Mouse (Mus musculus) hindbrain, embryonic 11.5 days (tissue): Measurements from ENCODE around the gene Lrba. TPM values are rescaled to one million over a fixed set of nuclear protein-coding genes. Genes with fewer than 3 reads are reported as not detected.

Experiments
- ATAC-seq: fragments of 200-750 bp; cut with Nextera tagmentation; 2 replicates; pipeline ENCODE4 v1.8.0; 2017; ENCODE audit warnings: mild to moderate bottlenecking, moderate TSS enrichment, moderate library complexity; ENCODE audit not compliant: low FRiP score
- DNase-seq: peaks from one replicate; pipeline ENCODE4 v3.0.0-alpha.2; 2015; ENCODE audit warnings: low spot score
- H3K27ac ChIP-seq: fragments of 300-500 bp; sonication (generic); 2 replicates; pipeline ENCODE4 v1.5.1; 2014; ENCODE audit warnings: mild to moderate bottlenecking, low read depth, low read length
- H3K27me3 ChIP-seq: fragments of 300-500 bp; sonication (generic); 2 replicates; pipeline ENCODE4 v1.6.1; 2014; ENCODE audit warnings: mild to moderate bottlenecking, low read length, moderate library complexity, mixed read lengths; ENCODE audit not compliant: control insufficient read depth, insufficient read depth
- H3K36me3 ChIP-seq: fragments of 300-500 bp; sonication (generic); 2 replicates; pipeline ENCODE4 v1.6.1; 2014; ENCODE audit warnings: mild to moderate bottlenecking, low read length, moderate library complexity, mixed read lengths; ENCODE audit not compliant: control insufficient read depth, insufficient read depth
- H3K4me1 ChIP-seq: fragments of 300-500 bp; sonication (generic); replicated peaks from 2 replicates; pipeline ENCODE4 v1.6.1; 2014; ENCODE audit warnings: low read length, mixed read lengths; ENCODE audit not compliant: control insufficient read depth, insufficient read depth
- H3K4me2 ChIP-seq: fragments of 300-500 bp; sonication (generic); replicated peaks from 2 replicates; pipeline ENCODE4 v1.6.1; 2014; ENCODE audit warnings: mild to moderate bottlenecking, low read depth, low read length
- H3K4me3 ChIP-seq: fragments of 300-500 bp; sonication (generic); 2 replicates; pipeline ENCODE4 v1.5.1; 2014; ENCODE audit warnings: low read depth, low read length
- H3K9ac ChIP-seq: fragments of 300-500 bp; sonication (generic); 2 replicates; pipeline ENCODE4 v1.6.1; 2014; ENCODE audit warnings: low read depth, low read length
- H3K9me3 ChIP-seq: fragments of 300-500 bp; sonication (generic); 2 replicates; pipeline ENCODE4 v1.6.1; 2016; ENCODE audit warnings: low read length; ENCODE audit not compliant: control insufficient read depth
- WGBS: fragments of 180-500 bp; shearing (Covaris S2); extraction: QIAGEN DNeasy Blood & Tissue Kit; methylation state at CpG from one replicate; pipeline ENCODE4 v1.1.7; 2014; 5-methylcytosine and 5-hydroxymethylcytosine counted together
- polyA plus RNA-seq: library from polyadenylated mRNA; unstranded; fragments of >200 nt; fragmentation: Nextera tagmentation; extraction: Ambion mirVana; gene quantifications from 2 replicates; pipeline ENCODE4 v1.2.1, GENCODE M21; 2014

Lrba gene
- polyA plus RNA-seq, 1 experiment from 2014 or later = 11.2 TPM

- no peaks in the 10 kb centered on the region for H3K27me3 ChIP-seq
- no peak overlapping the region for H3K9ac ChIP-seq
- H3K4me2 ChIP-seq = no peak overlapping the region
- no peaks in the 10 kb centered on the region for H3K4me1 ChIP-seq
- no peak for ATAC-seq
- no peak overlapping the region for H3K27ac ChIP-seq
- no peaks in the 10 kb centered on the region for H3K9me3 ChIP-seq
- H3K36me3 ChIP-seq = no peaks in the 10 kb centered on the region
- H3K4me3 ChIP-seq = no peak overlapping the region
- no peak for DNase-seq
- WGBS = 95% methylated on average over 1 of the region's 1 CpGs
Measured at GRCm38 (mm10) chr3:86561023-86561344, 336.5 kb downstream of the Lrba start.

- no peaks in the 10 kb centered on the region for H3K9me3 ChIP-seq
- DNase-seq = no peak
- H3K27ac ChIP-seq = no peak overlapping the region
- no peak for ATAC-seq
- no peak overlapping the region for H3K9ac ChIP-seq
- no peaks in the 10 kb centered on the region for H3K4me1 ChIP-seq
- no peak overlapping the region for H3K4me3 ChIP-seq
- WGBS = 96% methylated on average over 1 of the region's 1 CpGs
- H3K4me2 ChIP-seq = no peak overlapping the region
- H3K27me3 ChIP-seq = no peaks in the 10 kb centered on the region
- H3K36me3 ChIP-seq = no peaks in the 10 kb centered on the region
Measured at GRCm38 (mm10) chr3:86561396-86561795, 336.9 kb downstream of the Lrba start.

- no peaks in the 10 kb centered on the region for H3K4me1 ChIP-seq
- H3K9ac ChIP-seq = no peak overlapping the region
- H3K36me3 ChIP-seq = no peaks in the 10 kb centered on the region
- 78% methylated on average over 4 of the region's 4 CpGs for WGBS
- DNase-seq (no peak), ATAC-seq (no peak)
- H3K9me3 ChIP-seq = no peaks in the 10 kb centered on the region
- H3K27ac ChIP-seq = no peak overlapping the region
- no peaks in the 10 kb centered on the region for H3K27me3 ChIP-seq
- H3K4me3 ChIP-seq = no peak overlapping the region
- H3K4me2 ChIP-seq = no peak overlapping the region
Measured at GRCm38 (mm10) chr3:86567312-86567711, 342.8 kb downstream of the Lrba start.

- Histone ChIP-seq H3K4me2 (no peak overlapping the region), H3K36me3 (no peaks in the 10 kb centered on the region), H3K4me1 (no peaks in the 10 kb centered on the region), H3K27ac (no peak overlapping the region), H3K27me3 (no peaks in the 10 kb centered on the region), H3K9me3 (no peaks in the 10 kb centered on the region), H3K4me3 (no peak overlapping the region), H3K9ac (no peak overlapping the region)
- DNase-seq (no peak), ATAC-seq (no peak)
- WGBS = 55% methylated on average over 4 of the region's 4 CpGs
Measured at GRCm38 (mm10) chr3:86571518-86571917, 347.0 kb downstream of the Lrba start.

- no peaks in the 10 kb centered on the region for H3K27me3 ChIP-seq
- ATAC-seq = no peak
- no peak for DNase-seq
Measured at GRCm38 (mm10) chr3:86572519-86573244, 348.2 kb downstream of the Lrba start.

DNA sequence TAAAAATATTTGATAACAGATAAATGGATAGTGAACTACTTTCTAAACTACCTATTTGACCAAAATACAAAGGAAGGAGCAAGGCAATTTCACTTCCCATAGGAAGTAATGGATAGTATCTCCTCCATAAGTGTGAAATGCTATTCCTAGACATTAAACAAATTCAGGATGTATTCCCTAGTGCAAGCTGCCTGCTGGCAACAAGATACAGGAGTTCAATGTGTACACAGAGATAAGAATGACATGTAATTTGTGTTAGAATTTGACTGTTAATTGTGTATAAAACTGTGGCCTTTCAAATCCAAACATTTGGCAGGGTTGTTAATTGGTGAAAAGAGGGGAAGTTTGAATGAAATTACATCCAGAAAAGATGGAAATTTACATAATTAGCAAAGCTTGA, 350.8 kb downstream of the Lrba start:
- Histone ChIP-seq H3K4me3 (no peak overlapping the region), H3K27me3 (no peaks in the 10 kb centered on the region), H3K9ac (no peak overlapping the region), H3K36me3 (no peaks in the 10 kb centered on the region), H3K4me2 (no peak overlapping the region), H3K4me1 (no peaks in the 10 kb centered on the region), H3K9me3 (no peaks in the 10 kb centered on the region), H3K27ac (no peak overlapping the region)
- ATAC-seq = no peak
- DNase-seq = no peak

More at GRCm38 (mm10) chr3:86572519-86573244, 348.2 kb downstream of the Lrba start:
- Histone ChIP-seq H3K4me3 (no peak overlapping the region), H3K9me3 (no peaks in the 10 kb centered on the region), H3K4me1 (no peaks in the 10 kb centered on the region), H3K4me2 (no peak overlapping the region), H3K36me3 (no peaks in the 10 kb centered on the region), H3K9ac (no peak overlapping the region), H3K27ac (no peak overlapping the region)
- 46% methylated on average over 3 of the region's 3 CpGs for WGBS

GRCm38 (mm10) chr3:86602284-86602683, 377.8 kb downstream of the Lrba start:
- H3K4me2 ChIP-seq = no peak overlapping the region
- DNase-seq = peak; percentile 43
- H3K4me3 ChIP-seq = no peak overlapping the region
- H3K27ac ChIP-seq = no peak overlapping the region
- H3K9ac ChIP-seq = no peak overlapping the region
- H3K9me3 ChIP-seq = no peaks in the 10 kb centered on the region
- ATAC-seq = 0 out of 2 replicates have a peak, but pooled peaks have one; percentile 56
- no peaks in the 10 kb centered on the region for H3K27me3 ChIP-seq
- H3K4me1 ChIP-seq = no peaks in the 10 kb centered on the region
- 61% methylated on average over 3 of the region's 3 CpGs for WGBS
- H3K36me3 ChIP-seq = no peaks in the 10 kb centered on the region

GRCm38 (mm10) chr3:86605775-86606174, 381.3 kb downstream of the Lrba start:
- ATAC-seq = no peak
- 87% methylated on average over 8 of the region's 8 CpGs for WGBS
- Histone ChIP-seq H3K27me3 (no peaks in the 10 kb centered on the region), H3K4me1 (no peaks in the 10 kb centered on the region), H3K9ac (no peak overlapping the region), H3K36me3 (no peaks in the 10 kb centered on the region), H3K4me2 (no peak overlapping the region), H3K4me3 (no peak overlapping the region), H3K9me3 (no peaks in the 10 kb centered on the region), H3K27ac (no peak overlapping the region)
- DNase-seq = no peak

DNA sequence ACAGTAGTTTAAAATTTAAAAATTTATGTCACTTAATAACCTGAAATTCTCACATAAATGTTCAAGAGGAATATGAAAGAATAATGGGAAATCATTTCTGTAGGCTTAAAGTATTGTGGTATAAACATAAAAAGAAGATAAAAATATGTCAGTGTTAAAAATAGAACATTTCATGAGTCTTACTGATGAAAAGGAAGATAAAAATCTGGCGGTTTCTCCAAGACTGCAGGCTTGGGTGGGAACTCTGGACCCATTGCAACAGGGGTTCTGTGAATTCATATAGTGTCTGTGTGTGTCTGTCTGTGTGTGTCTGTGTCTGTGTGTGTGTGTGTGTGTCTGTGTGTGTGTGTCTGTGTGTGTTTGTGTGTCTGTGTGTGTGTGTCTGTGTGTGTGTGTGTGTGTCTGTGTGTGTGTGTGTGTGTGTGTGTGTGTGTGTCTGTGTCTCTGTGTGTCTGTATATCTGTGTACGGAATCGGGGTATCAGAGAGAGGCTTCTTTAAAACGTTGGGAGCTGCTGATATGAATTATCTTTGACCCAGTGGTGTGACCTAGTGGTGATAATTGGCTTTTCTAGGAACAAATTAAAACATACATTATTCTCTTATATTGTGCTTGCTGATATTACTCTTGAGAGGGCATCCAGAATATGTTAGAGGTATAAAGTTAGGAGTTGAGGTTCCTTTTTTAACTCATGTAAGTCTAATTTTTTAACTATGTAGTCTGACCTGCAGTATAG, 402.7 kb downstream of the Lrba start:
- H3K9ac ChIP-seq = no peak overlapping the region
- no peak overlapping the region for H3K27ac ChIP-seq
- H3K36me3 ChIP-seq = no peaks in the 10 kb centered on the region
- DNase-seq (no peak), ATAC-seq (no peak)
- no peak overlapping the region for H3K4me3 ChIP-seq
- WGBS = 76% methylated on average over 4 of the region's 4 CpGs
- no peaks in the 10 kb centered on the region for H3K9me3 ChIP-seq
- H3K4me2 ChIP-seq = no peak overlapping the region
- H3K4me1 ChIP-seq = no peaks in the 10 kb centered on the region
- H3K27me3 ChIP-seq = no peaks in the 10 kb centered on the region
